Mouse (Mus musculus) left cerebral cortex, adult 2 months (tissue): ENCODE data around the gene Atp5s. TPM values are rescaled to one million over a fixed set of nuclear protein-coding genes. Genes with fewer than 3 reads are reported as not detected.

Source experiments
- DNase-seq, 2 experiments: peaks; one replicate each; pipeline ENCODE4 v3.0.0; 2021 to 2022; ENCODE audit warnings: low spot score in 2 of 2, mixed read lengths in 1 of 2; ENCODE audit errors: extremely low spot score in 1 of 2
- H3K27ac ChIP-seq: fragments of 200-600 bp; 2 replicates; pipeline ENCODE4 v1.8.1; 2022
- H3K4me3 ChIP-seq: fragments of 200-600 bp; 2 replicates; pipeline ENCODE4 v1.8.1; 2022
- CTCF ChIP-seq: fragments of 200-600 bp; IDR thresholded peaks from 2 replicates; pipeline ENCODE4 v1.8.1; 2022; ENCODE audit warnings: antibody characterized with exemption, mild to moderate bottlenecking, moderate library complexity
- intact Hi-C: fragments of 180-260 bp; cut with DNase I; formaldehyde crosslinking; loops from one replicate; pipeline ENCODE4 v1.15.1; 2025
- total RNA-seq, 2 experiments: library from RNA; stranded (reverse); gene quantifications; 2 replicates each; pipeline ENCODE4 v1.2.3; 2021

The Atp5s gene
- total RNA-seq, 2 experiments from 2014 or later = 32.9 to 40.3 TPM

DNA sequence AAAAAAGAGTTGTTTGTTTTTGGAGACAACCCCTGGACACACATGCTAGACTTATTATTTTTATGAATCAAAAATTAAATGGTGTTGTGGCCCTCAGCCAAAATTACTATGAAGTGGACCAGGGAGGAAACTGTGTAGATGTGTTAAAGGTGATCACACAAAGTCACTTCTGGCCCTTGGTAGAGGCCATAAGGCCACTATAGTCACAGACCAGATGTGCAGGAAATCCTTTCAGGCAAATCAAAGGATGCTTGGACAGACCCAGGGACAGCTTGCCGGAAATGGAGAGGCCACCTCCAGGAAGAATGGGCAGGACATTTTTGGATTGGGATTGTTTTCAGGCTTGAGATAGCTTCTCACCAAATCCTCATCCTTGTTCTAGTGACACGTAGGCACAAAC is 36.9 kb downstream of the Atp5s start:
- H3K4me3 ChIP-seq = no peak overlapping the region
- H3K27ac ChIP-seq = no peak overlapping the region
- intact Hi-C loops = no loop called here
- no peak for TF ChIP-seq CTCF
- DNase-seq = no peak

DNA sequence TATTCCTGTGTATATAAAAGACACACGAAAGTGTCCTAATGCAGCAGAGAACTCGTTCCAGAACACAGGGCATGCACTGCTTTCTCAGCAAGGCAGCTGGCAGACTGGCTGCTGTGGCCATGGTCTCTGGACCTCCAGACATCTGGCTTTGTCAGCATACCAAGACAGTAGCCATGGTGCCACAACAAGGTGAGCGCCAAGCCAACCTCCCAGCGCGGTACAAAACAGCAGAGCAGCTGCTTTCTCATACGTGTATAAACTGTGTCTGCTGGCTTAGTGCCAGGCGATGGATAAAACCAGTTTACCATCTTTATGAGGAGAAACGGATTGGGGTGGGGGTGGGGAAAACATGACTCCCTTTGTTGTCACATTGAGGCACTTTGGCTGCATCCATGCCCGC is 40.8 kb downstream of the Atp5s start:
- Histone ChIP-seq H3K27ac (no peak overlapping the region), H3K4me3 (no peak overlapping the region)
- TF ChIP-seq CTCF = no peak
- no peak for DNase-seq
- intact Hi-C loops = no loop called here

DNA sequence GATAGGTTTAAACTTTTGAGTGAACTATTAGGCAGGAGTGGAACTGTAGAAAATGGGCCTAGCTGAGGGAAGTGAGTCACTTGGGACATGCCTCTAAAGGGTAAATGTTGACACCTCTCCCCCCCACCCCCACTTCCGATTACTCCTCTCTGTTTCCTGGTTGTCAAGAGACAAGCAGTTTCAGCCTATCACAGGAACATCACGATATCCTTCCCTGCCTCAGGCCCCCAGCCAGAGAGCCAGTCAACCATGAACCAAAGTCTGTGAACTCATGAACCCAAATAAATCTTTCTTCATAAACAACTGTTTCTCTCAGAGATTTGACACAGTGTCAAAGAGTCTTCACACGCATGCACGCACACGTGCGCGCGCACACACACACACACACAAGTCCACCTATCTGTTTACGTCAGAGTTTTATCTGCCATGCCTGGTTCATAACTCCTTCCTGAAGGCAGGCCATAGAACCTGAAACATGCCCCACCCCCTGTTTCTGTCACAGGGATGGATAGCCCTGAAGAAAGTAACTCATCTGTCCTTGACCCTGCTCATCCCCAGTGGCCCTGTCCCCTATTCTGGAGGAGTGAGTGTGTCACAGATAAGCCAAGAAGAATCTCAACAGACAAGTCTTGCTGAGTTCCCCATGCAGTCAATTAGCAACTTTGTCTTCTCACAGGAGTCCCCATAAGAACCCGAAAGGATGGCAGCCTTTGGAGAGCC is 41.6 kb downstream of the Atp5s start:
- Histone ChIP-seq H3K27ac (no peak overlapping the region), H3K4me3 (no peak overlapping the region)
- intact Hi-C loops = no loop called here
- no peak for TF ChIP-seq CTCF
- DNase-seq = no peak

DNA sequence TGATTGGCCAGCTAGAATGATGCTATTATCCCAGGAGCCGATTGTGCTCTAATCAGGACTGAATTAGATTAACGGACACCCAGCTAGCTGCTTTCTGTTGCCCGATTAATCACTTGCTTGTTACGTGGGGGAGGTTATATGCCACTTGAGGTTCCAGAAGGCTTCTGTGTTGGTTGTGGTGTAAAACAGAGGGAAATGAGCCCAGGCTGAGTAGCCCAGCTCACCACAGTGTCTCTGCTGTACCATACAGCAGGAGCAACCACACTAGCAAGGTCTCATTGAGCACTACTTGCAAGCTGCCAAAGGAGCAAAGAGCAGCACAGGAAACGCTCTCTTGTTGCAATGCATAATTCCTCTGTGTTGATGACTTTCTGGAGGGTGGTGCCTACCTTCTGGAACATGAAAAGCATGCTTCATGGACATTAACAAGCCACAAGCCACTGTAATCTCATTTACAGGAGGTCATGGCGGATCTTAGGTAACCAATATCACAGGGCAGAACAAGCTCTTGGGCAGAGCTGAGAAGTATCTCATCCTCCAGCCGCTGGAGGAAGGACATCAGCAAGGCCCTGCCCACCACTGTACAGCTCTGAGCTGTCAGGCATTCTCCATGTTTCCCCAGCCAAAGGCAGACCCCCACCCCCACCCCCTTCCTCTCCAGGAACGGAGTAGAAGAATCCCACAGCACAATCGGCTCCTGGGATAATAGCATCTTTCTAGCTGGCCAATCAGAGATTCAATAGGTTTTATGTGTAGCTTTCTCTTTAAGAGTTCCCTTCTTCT is 42.9 kb downstream of the Atp5s start:
- intact Hi-C loops = no loop called here
- no peak for DNase-seq
- Histone ChIP-seq H3K27ac (no peak overlapping the region), H3K4me3 (no peak overlapping the region)
- TF ChIP-seq CTCF = no peak

DNA sequence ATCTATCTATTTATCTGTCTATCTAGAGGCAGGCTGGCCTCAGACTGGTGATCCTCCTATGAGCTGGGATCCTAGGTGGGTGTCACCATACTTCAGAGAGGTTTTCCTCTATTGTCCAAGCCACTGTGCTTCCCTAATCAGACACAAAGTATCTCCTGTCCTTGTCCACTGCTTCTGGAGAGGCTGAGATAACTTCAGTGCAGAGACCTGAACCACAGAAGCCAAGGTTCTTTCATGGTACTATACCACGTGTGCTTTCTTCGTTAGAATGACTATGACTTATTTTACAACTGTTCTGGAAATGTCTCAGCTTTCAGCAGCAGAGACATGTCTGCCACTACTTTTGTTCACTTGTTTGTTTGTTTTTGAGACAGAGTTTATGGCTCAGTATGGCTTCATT is 44.1 kb downstream of the Atp5s start:
- no peak overlapping the region for H3K4me3 ChIP-seq
- intact Hi-C loops = no loop called here
- no peak overlapping the region for H3K27ac ChIP-seq
- no peak for TF ChIP-seq CTCF
- DNase-seq = no peak

DNA sequence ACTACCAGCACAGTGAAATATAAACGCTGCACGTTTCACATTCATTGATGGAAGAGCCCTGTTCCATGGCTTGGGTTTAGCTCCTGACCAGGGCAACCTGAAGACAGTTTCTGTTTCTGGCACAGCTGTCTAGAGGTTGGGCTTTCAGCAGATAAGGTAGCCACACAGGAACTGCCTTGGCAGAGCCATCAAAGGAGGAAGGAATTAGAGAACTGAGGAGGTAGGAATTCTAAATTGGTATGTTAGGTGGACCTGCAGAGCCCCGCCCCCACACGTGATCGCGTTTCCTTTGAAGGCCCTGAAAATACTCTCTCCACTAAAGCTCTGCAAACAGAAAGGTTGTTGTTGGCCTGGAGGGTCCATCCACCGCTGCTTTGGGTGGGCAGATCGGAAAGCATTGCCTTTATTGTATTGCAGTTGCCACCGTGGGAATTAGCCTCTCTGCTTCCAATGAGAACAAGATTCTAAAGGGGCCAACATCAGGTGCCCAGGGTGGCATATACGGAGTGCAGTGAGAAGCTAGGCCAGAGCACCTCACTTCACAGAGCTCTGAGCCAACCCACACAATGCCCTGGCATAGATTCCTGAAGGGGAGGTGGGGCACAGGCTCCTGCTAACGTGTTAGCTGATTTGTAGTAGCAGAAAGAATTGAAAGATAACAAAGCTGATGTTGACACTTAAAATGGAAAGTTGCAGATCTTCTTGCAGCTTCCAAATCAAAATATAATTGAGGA is 52.0 kb downstream of the Atp5s start:
- no peak for DNase-seq
- Histone ChIP-seq H3K4me3 (no peak overlapping the region), H3K27ac (no peak overlapping the region)
- intact Hi-C loops = no loop called here
- TF ChIP-seq CTCF = no peak

DNA sequence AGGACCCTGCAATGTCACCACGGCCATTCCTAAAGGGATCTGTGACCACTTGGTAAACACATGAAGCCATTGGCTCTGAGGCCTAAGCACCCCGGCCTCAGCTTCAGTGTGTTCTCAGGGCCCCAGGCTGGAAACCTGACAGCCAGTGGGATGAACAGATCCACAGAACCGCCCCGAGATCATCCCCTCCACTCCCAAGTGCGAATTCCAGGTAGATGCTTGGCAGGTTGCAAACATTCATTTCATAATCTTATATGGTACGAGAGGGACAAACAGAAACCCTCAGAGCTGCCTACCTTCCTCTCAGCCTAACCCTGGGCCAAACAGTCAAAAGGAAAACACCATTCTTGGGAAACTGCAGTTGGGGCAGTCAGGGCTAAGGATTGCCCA is 52.6 kb downstream of the Atp5s start:
- intact Hi-C loops = no loop called here
- Histone ChIP-seq H3K4me3 (no peak overlapping the region), H3K27ac (no peak overlapping the region)
- no peak for DNase-seq
- TF ChIP-seq CTCF = no peak

DNA sequence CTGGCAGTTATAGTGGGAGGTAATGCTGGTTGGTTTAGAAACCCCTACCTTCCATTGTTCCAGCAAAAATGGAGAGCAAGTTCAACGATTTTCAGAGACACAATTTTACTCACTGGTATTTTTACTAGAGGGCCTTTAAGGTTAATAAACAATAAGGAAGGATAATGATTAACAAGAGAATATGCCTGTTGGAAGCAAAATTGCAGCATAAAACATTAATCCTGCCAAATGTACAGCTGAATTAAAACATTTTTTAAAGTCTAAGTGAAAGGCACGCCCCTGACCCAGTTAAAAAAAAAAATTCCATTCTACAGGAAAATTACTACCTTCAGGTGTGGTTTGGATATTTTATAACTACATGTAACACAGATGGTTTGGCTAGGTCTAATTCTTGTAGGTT is 53.2 kb downstream of the Atp5s start:
- intact Hi-C loops = no loop called here
- Histone ChIP-seq H3K27ac (no peak overlapping the region), H3K4me3 (no peak overlapping the region)
- no peak for TF ChIP-seq CTCF
- DNase-seq = no peak

DNA sequence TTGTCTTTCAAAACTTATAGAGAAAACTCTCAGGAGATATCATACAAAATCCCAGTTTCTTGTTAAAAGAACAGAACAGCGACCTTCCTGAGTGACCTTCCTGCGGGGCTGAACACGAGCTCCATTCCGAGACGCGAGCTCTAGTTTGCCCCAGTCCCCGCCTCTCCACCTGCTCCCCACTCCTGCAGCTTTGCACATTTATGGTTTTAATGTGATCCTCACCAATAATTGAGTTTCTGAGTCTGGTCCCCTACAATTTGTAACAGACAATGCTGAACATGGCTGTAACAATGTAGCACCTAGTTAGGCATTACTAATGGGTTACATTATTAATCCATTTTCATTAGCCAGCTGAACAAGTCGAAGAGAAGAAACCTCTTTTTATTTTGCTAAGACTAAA is 56.7 kb downstream of the Atp5s start:
- H3K27ac ChIP-seq = no peak overlapping the region
- no peak overlapping the region for H3K4me3 ChIP-seq
- TF ChIP-seq CTCF = no peak
- intact Hi-C loops = no loop called here
- DNase-seq = no peak

DNA sequence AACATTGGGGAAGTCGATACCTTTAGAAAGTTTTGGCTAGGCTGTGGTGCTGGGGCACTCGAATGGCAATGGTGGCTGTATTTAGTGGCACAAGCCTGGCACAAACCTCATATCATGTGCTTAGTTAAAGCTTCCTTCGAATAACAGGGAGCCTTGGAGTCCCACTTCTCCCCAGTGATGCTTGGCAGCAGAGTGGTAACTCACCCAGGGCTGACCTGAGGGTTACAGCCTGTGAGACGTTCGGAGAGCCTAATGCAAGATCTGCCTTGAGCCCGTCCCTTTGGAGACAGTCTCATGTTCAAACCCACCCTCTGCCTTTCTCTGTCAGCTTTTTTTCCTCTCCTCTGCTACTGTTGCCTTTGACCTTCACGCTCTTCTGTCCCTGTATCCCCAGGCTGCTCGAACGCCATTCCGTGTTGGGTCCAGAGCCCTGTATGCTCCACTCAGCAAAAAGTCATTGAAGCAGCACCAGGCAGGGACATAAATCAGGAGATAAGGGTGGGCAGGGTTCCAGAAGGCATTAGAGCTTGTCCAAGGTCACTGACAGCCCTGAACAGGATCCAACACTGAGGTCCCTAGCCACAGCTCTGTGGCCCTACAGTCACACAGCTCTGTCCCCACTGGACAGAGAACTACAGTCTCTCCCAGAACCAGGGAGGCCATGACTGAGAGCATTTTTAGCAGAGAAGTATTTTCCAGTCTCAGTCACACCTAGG is 57.3 kb downstream of the Atp5s start:
- TF ChIP-seq CTCF = no peak
- Histone ChIP-seq H3K27ac (no peak overlapping the region), H3K4me3 (no peak overlapping the region)
- DNase-seq = no peak
- intact Hi-C loops = no loop called here

DNA sequence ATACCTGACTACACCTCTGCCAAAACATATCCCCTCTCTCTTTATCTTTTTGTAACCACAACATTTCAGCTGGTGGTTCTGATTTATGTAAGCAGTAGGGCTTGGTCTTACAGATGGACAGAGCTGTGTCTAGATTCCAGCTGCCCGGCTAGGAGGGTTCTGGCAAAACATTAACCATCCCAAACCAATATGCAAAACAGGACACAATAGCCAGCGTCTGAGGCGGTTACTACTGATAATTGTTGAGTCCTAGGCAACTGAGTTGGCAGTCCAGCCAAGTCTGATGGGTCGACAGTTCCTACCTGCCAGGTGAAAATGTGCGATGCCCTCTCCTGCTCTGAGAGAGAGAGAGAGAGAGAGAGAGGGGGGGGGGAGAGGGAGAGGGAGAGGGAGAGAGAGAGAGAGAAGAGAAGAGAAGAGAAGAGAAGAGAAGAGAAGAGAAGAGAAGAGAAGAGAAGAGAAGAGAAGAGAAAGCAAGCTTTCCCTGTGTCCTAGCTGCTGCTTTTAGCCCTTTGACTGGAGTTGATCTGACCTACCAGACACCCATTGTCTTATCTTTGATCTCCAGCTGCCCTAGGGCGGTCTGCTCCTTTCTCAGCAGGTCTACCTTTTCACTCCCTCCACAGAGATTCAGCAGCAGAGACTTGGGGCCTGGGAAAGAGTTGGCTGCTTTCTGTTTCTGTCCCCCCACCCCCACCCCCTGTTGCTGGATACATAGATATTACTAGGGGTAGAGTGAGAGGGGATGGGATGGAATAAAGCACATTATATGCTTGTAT is 58.7 kb downstream of the Atp5s start:
- intact Hi-C loops = no loop called here
- TF ChIP-seq CTCF = no peak
- Histone ChIP-seq H3K4me3 (no peak overlapping the region), H3K27ac (no peak overlapping the region)
- DNase-seq = no peak
